Mouse (Mus musculus): Measurements from ENCODE around the gene Capns2.
"Not testable (repeated sequence)": the region's sequence is repeated elsewhere in the genome, so short reads cannot be mapped to it uniquely, and the experiment has no call there.

Capns2 gene

DNA sequence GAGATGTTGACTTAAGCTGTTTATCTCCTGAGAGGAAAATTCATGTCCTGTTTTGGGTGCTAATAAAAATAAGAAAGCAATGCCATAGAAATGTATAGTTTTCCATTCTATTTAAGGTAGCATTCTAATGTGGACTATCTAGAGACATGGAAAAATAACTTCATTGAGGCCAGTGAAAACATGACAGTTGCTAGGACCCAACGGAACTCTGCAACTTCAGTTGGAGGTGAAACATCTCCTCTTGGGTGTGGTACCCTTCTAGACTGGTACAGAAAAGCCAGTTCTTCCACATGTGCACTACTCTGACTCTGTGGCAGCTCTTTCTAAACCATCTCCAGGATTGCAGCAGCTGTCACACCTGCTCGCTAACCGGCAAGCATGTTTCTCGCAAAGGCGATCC lies at the start of gene Capns2:
Gene Capns2 (plus strand): TSS at position 301 of the 400 bp plus-strand sequence.
- no peak for DNase-seq (ENCODE audit: low read depth)

DNA sequence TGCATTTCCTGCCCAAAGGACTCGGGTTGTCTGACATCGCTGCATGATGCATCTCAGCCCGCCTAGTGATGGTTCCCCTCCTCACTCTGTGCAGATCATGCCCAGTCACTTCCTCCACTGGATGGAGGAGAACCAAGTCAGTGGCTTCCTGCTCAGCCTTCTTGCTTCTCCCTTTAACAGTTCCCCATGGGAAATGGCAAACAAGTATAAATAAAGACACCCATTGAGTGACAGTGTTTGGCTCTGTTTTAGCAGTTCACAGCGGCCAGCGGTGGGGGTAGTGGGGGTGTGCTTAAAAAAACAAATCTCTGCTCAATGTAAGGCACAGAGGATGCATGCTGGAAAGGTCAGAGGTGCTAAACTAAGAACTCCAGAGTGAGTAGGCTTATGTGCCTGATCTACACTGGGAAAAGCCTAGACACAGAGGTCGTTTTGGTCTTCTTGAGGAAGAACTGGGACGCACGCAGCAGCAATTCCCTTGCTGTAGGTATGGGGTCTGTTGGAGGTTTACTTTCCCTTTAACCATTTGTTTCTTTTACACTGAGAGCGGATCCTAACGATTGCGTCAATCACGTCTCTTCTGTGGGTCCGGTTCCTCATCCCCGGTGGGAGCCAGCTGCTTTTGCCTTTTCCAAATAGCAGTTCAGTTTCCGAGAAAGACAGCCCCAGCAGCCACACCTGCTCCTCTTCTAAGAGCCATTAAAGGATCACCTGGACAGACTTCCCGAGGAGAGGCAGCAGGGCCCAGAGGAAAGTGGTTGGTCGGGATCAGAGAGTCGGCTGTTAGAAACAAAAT lies 47.8 kb upstream of the Capns2 start:
- no peak for DNase-seq (ENCODE audit: low read depth)

DNA sequence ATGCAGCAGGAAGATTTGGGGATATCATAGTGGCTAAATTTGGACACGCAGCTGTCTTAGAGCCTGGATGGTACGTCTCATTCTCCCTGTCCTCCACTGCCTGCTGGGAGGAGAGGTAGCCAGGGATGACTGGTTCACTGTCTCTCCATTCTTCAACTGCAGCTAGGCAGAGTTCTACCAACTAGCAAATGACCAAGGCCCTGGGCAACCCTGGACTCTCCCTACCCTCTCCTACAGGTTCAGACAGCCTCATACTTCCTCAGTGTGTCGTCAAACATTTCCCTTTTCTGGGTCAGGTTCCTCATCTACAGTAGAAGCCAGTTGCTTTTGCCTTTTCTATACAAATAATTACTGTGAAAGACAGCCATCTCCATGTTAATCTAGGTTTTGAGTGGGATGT lies 46.5 kb upstream of the Capns2 start:
- DNase-seq (ENCODE audit: low read depth), result no peak

DNA sequence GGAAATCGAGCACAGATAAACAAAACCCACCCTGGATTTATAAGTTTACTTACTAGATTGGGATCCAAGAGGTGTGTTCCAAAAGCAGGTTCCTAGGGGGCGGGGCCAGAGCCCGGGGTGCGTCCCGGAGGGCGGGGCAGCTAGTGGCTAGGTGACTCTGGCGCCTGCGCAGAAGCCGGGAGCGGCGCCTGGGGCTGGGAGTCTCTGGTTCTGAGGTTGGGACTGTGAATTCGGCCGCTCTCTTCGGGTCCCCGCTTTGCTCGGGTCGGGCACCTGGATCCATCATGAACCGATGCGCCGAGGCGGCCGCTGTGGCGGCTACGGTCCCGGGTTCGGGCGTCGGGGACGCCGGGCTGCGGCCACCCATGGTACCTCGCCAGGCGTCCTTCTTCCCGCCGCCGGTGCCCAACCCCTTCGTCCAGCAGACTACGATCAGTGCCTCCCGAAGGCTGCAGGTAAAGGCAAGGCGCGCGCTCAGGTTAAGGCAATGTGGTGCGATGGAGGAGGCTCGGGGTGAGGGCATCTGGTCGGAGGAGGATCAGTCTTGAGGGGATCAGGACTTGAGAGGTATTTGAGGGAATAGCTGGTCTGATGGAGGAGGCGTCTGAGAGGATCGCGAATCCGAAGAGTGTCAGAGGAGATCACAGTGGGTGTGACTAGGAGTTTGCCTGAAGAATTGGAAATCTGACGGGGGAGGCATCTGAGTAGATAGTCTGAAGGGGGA lies 45.9 kb upstream of the Capns2 start, which contains the start of gene Lpcat2:
Gene Lpcat2 (plus strand): TSS at position 169 of the 724 bp plus-strand sequence.
- DNase-seq (ENCODE audit: low read depth), result peak; percentile 35

DNA sequence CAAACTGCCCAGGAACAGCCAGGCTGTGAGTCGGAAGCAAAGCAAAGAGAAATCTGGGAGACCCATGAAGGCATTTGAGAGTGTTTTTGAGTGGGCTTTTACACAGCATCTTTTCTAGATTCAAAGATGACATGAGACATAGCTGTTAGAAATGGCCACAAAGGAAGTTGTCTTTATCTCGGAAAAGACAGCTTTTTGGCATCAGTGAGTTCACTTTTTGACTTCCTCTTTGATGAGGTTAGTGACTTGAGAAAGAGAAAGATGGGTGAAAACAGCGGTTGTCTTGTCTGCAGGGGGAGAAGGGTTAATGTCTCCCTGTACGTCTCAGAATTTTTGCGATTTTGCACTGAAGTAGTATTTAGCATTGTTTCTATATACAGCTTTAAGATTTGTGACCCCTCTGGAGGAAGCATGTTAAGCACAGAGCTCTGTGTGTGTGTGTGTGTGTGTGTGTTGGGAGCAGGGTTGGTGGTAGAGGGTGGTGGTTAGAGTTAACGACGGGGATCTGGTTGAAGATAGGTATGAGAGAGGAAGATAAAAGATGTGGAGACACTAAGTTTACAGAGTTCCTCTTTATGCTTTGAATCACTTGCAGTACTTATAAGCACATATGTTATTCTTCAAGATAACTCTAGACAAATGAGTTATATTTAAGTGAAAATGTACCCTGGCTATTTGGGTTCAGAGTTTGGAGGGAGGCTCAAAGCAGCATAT lies 44.8 kb upstream of the Capns2 start:
- DNase-seq (ENCODE audit: low read depth), result no peak

DNA sequence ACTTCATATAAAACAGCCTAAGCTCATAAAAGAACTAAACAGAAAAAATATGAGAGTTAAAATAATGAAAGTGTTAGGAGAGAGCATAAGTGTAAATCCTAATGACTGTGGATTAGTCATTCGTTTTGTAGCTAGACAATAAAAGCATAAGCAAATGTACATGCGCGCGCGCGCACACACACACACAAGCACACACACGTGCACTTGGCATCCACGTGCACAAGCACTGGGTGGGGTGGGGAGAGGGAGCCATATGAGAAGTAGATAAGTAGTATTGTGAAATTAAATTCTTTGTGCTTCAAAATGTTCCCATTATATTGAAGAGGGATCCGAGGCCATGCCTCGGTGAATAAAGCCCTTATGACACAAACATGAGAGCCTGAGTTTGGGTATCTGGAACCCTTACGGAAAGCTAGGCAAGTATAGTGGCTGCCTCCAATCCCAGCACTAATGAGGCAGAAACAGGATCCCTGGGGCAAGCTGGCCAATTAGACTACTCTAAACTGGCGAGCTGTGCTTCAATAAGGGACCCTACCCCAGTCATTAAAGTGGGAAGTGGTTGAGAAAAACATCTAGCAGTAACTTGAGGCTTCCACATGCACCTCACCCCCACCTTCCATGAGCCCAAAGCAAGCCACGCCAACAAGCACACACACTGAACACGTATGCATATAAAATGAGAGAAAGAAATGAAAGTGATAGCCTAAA lies 42.6 kb upstream of the Capns2 start:
- no peak for DNase-seq (ENCODE audit: low read depth)

DNA sequence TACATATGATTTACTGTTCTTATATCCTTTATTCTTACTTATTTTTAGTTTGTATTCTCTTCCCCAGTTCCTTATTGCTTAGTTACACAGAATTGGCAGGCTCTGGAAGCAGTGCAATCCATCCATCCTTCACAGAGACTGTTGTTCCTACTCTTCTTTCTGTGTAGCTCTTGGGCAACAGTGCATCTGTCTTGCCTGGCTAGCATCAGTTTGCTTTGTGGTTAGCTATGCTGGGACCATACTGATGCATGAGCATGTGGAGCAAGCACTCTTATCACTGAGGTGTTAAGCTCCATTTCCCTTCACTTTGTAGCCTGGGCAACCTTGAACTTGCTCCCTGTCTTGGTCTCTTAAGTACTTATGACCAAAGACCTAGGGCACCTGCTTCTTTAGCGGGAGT lies 39.2 kb upstream of the Capns2 start:
- DNase-seq (ENCODE audit: low read depth), result no peak

DNA sequence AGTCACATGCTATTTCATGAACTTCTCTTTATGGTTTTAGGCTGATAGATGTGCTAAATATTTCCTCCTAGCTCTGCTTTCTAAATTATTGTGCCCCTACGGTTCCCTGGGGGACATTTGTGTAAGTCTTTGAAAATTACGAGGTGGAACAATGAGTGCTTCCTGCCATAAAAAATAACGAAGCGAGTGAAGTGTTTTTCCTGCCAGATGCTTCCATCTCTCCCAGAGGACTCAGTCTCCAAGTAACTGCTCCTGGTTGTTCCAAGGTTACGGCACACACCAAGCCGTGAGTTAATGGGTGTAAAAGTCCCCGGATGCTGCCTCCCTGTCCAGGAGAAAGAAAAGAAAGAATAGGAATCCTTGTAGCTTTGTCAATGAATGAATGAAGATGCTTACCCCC lies 30.9 kb upstream of the Capns2 start:
- no peak for DNase-seq (ENCODE audit: low read depth)

DNA sequence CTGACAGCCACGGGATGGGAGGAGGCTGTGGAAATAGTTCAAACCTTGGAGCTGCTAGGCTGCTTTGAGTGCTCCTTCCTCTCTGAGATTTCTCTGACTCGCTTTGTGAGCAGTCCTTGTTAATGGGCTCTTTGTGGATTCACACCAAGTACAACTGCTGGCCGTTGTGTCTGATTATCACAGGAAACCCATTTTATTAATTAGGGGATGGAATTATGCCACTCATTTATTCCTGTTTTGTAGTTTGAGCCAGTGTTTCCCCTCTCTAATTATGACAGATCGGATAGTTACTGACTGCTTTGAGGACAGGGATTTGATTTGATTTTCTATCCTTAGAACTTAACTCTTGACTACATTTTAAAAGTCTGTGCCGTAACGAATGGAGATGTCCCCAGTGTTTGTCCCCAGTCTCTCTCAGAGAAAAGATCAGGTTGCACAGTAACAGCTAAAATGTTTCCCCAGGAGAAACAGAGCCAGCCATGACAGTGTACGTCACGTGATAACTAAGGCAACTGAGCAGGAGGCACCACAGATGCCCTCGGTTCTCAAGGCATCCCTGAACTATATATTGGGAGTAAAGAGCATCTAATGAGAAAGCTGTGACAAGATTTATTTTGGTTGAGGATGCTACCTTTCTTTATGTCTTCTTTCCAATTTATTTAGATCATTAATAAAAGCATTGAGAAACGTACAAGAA lies 29.0 kb upstream of the Capns2 start:
- DNase-seq (ENCODE audit: low read depth), result no peak

DNA sequence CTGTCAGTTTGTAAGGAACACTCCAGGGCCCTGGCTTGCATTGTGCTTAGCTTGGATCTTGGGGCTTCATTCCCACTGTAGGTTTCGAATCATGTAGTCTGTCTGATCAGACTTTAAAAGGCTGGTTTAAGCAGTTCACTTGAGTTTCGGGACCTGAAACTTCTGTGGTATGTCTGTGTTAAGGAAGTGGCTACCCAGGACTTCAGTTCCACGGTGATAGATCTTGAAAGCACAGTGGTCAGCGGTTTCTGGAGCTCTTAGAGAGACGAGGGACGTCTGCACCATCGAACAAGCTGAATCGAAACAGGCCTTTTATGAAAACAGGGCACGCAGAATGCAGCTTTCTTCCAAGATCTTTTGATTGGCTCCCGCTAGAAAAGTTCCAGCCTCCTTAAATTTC lies 25.4 kb upstream of the Capns2 start:
- no peak for DNase-seq (ENCODE audit: low read depth)

DNA sequence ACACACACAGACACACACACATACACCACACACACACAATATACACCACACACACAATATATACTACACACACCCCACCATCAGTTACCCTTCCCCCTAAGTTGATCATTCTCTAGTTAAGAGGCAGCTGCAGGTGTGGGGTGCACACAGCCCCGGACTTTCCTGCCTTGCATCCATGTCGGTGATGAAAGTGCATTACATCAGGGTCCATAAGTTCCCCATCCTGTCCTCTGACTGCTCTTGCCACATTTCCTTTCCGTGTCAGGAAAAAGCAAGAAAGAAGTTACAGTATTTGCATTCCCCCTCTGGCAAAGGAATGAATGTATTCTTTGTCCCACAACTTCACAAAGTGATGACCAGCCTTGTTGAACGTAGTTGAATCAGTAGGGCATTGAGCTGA lies 20.0 kb upstream of the Capns2 start:
- DNase-seq (ENCODE audit: low read depth), result no peak

DNA sequence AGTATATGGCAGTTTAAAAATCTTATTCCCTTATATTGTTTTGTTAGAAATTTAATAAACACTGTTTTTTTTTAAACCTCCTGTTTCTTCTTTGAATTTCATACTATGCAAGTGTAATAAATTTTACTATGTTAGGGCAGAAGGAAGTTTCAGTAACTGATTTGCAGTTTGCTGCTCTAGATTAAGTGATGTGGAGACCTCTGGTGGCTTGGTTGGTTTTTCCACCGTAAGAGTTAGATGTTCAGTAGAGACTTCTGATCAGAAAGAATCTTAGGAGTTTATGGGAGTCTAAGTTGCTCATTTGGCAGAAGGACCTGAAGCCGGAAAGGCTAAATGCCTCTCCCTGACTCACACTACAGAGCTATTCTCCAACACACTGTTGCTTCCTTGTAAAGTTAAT lies 17.4 kb upstream of the Capns2 start:
- no peak for DNase-seq (ENCODE audit: low read depth)

DNA sequence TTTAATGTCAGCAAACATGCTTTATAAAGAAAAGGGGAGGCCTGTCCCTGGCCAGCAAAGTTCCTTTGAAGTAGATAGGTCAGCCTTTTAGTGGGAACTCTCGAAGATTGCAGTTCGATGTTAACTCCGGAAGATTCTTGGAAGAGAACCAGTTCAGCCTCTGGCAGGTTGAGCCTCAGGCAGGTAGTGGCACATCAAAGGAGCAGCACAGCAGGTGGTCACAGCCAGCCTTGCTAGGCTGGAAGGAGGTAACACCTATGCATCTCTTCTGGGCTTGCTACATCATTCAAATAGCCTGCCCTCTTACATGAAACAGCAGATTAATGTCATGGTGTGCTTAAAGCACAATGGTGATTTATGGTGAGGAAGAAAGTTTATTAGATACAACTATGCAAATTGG lies 9.0 kb upstream of the Capns2 start:
- not testable (repeated sequence) for DNase-seq (ENCODE audit: low read depth)

DNA sequence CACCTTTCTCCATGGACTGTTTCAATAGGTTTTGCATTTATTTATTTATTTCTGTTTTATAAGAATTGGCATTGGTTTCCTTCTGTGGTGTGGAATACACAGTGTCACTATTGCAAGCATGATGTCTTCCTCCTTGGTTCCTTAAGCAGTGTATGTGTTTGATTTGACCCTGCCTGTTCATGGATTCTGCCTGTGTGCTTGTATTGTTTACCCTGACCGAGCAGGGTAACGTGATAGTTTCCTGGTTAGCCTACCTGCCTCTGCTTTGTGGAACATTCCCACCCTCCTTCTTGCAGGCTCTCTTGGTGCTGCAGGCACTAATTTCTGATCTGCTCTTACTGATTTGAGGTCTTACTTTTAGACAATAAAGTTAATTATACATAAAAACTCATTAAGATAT lies 7.3 kb upstream of the Capns2 start:
- no peak for DNase-seq (ENCODE audit: low read depth)

DNA sequence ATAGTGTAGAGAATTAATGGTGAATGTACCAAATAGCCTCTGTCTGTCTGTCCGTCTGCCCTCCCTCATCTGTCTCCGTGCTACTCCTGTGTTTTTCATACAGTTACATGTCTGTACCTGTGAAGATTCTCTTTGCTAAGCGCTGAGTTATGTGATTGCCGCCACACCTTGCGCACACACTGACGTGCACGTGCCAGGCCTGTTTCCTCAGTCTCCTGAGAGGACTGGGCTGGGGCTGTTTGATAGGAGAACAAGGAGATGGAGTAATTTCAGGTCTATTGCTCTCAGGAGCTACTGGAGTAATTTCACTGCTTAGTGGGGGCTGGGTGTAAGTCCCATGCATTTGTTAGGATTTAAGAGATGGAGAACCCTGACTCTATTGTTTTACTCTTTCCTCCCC lies 6.2 kb upstream of the Capns2 start:
- DNase-seq (ENCODE audit: low read depth), result no peak

DNA sequence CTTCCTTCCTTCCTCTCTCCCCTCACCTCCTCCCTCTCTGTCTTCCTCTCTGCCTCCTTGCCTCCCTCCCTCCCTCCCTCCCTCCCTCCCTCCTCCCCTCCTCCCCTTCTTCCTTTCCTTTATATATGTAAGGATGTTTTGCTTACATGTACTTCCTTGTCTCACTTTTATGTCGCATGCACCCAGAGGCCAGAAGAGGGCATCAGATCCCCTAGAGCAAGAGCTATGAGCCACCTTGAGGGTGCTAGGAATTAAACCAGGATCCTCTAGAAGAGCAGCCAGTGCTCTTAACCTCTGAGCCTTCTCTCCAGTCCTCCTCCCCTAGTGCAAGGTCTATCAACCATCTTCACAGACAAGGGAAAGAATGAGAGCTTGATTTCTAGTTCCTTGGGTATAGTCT lies 5.2 kb upstream of the Capns2 start:
- no peak for DNase-seq (ENCODE audit: low read depth)

DNA sequence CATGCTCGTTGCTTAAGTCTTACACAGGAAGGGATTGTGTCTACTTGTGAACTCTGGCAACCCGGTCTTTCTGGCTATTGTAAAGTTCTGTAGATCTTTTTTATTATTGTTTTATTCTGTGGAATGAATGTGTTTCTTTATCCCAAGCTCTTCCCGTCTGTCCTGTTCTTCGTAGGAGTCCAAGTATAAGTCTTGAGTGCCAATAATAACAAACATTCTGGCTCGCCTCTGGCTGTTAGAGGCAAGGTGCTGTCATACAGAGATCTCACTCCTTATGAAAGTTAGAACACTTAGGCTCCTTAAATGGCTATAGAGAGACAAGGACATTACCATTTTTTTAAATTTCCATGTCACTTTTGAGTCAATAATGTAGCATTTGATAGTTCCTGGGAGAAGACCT lies 4.6 kb upstream of the Capns2 start:
- DNase-seq (ENCODE audit: low read depth), result no peak

DNA sequence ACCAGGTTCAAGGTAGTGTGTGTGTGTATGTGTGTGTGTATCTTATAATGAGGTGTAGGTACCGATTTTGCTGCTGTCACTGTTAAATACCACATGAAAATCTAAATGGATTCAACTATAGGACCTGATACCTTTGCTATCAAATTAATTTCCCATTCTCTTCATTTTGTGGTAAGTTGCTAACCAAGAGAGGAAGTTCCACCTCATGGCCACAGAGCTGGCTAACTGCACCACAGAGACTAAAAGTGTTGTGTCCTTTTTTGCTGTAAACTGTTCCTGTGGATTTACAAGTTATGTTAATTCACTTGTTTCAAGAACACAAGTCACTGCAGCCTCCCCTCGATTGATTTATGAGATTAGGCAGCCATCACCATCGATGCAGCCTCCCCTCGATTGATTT lies 3.4 kb upstream of the Capns2 start:
- DNase-seq (ENCODE audit: low read depth), result no peak

DNA sequence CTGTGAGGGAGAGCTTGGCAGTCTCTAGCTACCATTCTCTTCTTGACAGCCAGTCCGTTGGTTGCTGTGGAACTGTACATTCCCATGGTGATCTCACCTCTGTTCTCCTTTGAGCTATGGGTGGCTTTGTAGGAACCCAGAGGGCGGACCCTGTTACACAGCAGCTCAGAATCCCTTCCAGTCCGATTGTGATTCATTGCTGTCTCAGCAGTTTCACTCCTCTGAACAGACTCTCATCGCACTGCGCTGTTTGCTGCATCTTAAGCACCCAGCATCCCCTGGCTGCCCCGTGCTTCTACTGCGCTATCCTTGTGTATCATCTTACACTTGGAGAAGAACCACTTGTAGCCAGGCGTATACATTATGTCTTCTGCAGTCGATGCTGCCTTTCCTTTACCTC lies 1.6 kb upstream of the Capns2 start:
- no peak for DNase-seq (ENCODE audit: low read depth)

DNA sequence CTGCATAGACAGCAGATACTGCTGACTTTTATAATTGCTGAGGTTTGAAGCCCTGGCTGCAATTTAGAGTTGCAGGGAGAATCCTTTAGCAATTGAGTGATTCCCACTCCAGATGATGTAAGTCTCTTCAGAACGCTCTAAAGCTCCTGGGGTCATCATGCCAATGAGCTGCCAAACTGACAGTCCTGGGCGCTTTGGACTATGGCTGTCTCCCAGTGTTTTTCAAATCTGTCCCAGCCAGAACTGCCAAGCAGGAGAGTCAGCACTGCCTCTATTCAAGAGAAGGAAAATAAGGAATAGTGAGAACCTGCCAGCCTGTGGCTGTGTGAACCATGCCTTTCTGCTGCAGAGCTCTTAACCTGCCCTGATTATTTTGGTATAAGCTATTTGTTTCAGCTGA lies 1.8 kb downstream of the Capns2 start:
- DNase-seq (ENCODE audit: low read depth), result no peak

DNA sequence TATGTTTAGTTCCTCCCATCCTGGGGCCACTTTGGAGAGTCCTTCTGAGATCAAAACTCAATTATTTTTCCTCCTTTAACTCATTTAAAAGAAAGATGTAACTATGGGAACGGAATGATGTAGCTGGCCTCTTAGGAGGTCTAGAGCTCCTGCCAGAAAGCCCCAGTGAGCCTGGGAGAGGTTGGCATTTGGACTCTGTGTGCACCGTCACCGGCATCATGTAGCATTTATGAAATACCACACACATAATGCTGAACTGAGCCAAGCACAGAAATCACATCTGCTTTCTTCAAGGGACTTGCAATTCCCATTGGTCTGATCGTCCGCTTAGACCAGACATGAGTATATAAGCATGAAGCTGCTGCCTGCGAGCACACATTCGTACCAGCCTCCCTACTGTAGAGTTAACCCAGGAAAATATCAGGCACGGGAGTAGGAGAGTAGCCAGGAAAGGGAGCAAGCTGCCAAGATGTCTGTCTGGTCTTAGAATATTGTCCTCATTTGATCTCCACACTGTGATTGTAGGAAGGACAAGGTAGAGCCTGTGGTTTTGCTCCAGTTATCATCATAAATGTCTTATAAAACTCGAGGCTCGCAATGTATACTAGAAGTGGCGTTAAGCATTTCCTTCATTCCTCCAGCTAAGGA lies 2.4 kb downstream of the Capns2 start:
- DNase-seq (ENCODE audit: low read depth), result no peak

All from c-Kit-positive CD71-positive TER-119-negative erythroid progenitor cells, embryonic 14.5 days (primary cell).